Mouse (Mus musculus) thymus, adult 2 months (tissue): ENCODE data around the gene Eif5. TPM values are rescaled to one million over a fixed set of nuclear protein-coding genes. Genes with fewer than 3 reads are reported as not detected.

ENCODE experiments used
- DNase-seq: peaks from one replicate; pipeline ENCODE4 v3.0.0; 2021
- H3K27ac ChIP-seq: fragments of 200-500 bp; 2 replicates; pipeline ENCODE4 v1.5.1; 2012; ENCODE audit warnings: low read length, control low read depth; ENCODE audit not compliant: control insufficient read depth, insufficient read depth
- H3K27me3 ChIP-seq: fragments of 200-500 bp; 2 replicates; pipeline ENCODE4 v1.6.1; 2012; ENCODE audit warnings: mild to moderate bottlenecking, low read length, moderate library complexity, mixed read lengths; ENCODE audit not compliant: control insufficient read depth, insufficient read depth
- H3K36me3 ChIP-seq: fragments of 200-500 bp; 2 replicates; pipeline ENCODE4 v1.6.1; 2012; ENCODE audit warnings: mild to moderate bottlenecking, low read length, moderate library complexity; ENCODE audit not compliant: control insufficient read depth, insufficient read depth
- H3K4me1 ChIP-seq: fragments of 200-500 bp; replicated peaks from 2 replicates; pipeline ENCODE4 v1.6.1; 2012; ENCODE audit warnings: low read length; ENCODE audit not compliant: control insufficient read depth, insufficient read depth
- H3K4me3 ChIP-seq: fragments of 200-500 bp; 2 replicates; pipeline ENCODE4 v1.5.1; 2012; ENCODE audit warnings: mild to moderate bottlenecking, low read length, control low read depth, moderate library complexity; ENCODE audit not compliant: control insufficient read depth, insufficient read depth
- CTCF ChIP-seq: fragments of 200-500 bp; IDR thresholded peaks from 2 replicates; pipeline ENCODE4 v1.5.1; 2012; ENCODE audit warnings: mild to moderate bottlenecking, control low read depth, low read length, moderate library complexity, borderline replicate concordance; ENCODE audit not compliant: control insufficient read depth, poor library complexity, insufficient read depth; ENCODE audit errors: extremely low read depth
- POLR2A ChIP-seq: fragments of 200-500 bp; IDR thresholded peaks from 2 replicates; pipeline ENCODE4 v1.6.1; 2012; ENCODE audit warnings: mild to moderate bottlenecking, low read length, control low read depth, moderate library complexity; ENCODE audit not compliant: control insufficient read depth, poor library complexity, insufficient read depth; ENCODE audit errors: extremely low read depth
- WGBS: fragments of 180-500 bp; shearing (Covaris S2); methylation state at CpG from one replicate; pipeline ENCODE4 v1.1.7; 2018; 5-methylcytosine and 5-hydroxymethylcytosine counted together
- polyA plus RNA-seq: library from polyadenylated mRNA; depleted of rRNA; stranded (reverse); fragments of >200 nt; gene quantifications from 2 replicates; pipeline ENCODE4 v1.2.3, GENCODE M21; 2012

Eif5 gene
- polyA plus RNA-seq, 1 experiment, result 88.0 TPM

DNA sequence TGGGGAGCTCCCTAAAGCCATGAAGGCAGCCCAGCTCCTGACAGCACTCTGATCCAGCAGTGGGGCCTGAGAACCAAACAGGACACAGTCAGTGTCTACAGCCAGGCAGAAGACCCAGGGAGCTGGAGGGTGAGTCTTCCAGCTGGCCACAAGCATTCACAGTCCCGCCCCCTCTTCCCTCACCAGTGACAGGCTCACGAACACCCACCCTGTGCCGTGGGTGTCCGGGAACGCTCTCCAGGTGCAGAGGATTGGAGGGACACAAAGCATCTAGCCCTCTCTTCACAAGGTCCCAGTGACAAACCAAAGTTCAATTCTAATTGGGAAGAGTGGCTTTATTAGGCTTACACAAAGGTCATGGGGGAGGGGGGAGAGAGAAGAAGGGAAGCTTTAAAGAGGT lies 18.0 kb upstream of the Eif5 start:
- 95% methylated on average over 5 of the region's 5 CpGs for WGBS
- no peak for DNase-seq
- Histone ChIP-seq H3K27me3 (no peaks in the 10 kb centered on the region), H3K27ac (no peak overlapping the region), H3K4me3 (no peak overlapping the region), H3K36me3 (no peaks in the 10 kb centered on the region), H3K4me1 (0 out of 2 replicates have a peak, but pooled peaks cover under 1% of the 10 kb centered on the region)
- no peak for TF ChIP-seq CTCF
- TF ChIP-seq POLR2A, result no peak

GRCm38 (mm10) chr12:111520994-111521393 lies 16.8 kb upstream of the Eif5 start:
- TF ChIP-seq CTCF (no peak), POLR2A (no peak)
- DNase-seq, result no peak
- no peaks in the 10 kb centered on the region for H3K4me1 ChIP-seq
- no peak overlapping the region for H3K27ac ChIP-seq
- 84% methylated on average over 2 of the region's 2 CpGs for WGBS
- H3K36me3 ChIP-seq, result no peaks in the 10 kb centered on the region
- H3K27me3 ChIP-seq, result no peaks in the 10 kb centered on the region
- H3K4me3 ChIP-seq, result no peak overlapping the region

DNA sequence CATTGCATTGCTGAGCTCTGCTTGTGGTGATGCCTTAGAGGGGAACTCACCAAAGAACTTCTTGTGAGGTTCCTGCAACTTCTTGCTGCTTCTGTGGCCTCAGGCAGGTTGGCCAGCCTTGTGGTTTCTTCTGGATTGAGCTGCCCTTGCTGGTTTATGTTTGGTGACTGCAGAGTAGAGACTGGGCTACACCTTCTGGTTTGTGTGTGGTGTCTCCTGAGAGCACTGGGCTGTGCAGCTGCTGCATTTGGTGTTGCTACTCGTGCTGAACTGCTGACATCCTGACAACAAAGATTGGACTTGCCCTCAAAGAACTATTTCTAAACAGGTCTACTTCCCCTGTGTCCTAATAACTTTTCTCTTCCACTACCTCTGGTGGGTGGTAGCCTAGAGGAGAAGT lies 13.3 kb upstream of the Eif5 start:
- Histone ChIP-seq H3K36me3 (no peaks in the 10 kb centered on the region), H3K4me1 (no peaks in the 10 kb centered on the region), H3K27ac (no peak overlapping the region), H3K4me3 (no peak overlapping the region), H3K27me3 (no peaks in the 10 kb centered on the region)
- DNase-seq, result no peak
- 57% methylated on average over 1 of the region's 1 CpGs for WGBS
- TF ChIP-seq CTCF, result no peak
- TF ChIP-seq POLR2A, result no peak

- Histone ChIP-seq H3K36me3 (no peaks in the 10 kb centered on the region), H3K4me3 (no peak overlapping the region), H3K27ac (no peak overlapping the region), H3K27me3 (no peaks in the 10 kb centered on the region), H3K4me1 (no peaks in the 10 kb centered on the region)
- TF ChIP-seq POLR2A (no peak), CTCF (no peak)
- WGBS, result 84% methylated on average over 3 of the region's 3 CpGs
- DNase-seq, result no peak
Observed at GRCm38 (mm10) chr12:111524883-111525282, 12.9 kb upstream of the Eif5 start.

DNA sequence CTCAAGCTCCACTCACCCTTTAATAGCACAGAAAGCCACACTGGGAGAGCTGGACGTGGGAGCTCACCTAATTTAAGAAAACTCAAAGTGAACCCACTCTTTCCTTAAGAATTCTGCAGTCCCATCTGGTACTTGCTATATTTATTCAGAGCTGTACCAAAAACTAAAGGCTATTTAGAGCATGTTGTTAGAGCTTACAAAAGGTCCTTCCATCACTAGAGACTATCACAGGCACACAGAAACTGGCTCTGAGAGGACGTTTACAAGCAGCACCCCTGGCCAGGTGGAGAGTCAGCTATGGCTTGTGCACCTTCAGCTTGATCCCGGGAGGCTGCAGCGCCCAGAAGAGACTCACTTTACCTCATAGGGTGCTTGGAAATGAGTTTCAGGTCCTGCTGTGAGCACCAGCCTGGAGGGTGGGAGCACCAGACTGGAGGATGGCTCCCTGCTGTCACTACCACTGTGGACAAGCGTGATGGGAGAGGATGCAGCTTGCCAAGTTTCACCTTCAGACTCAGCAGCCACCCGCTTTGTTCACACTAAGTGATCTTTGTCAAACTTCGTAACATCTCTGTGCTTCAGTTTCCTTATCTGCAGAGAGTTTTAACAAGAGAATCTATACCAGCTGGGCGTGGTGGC lies 10.1 kb upstream of the Eif5 start:
- H3K4me1 ChIP-seq, result no peaks in the 10 kb centered on the region
- no peaks in the 10 kb centered on the region for H3K27me3 ChIP-seq
- H3K27ac ChIP-seq, result no peak overlapping the region
- WGBS, result 77% methylated on average over 8 of the region's 8 CpGs
- H3K4me3 ChIP-seq, result no peak overlapping the region
- no peaks in the 10 kb centered on the region for H3K36me3 ChIP-seq
- TF ChIP-seq CTCF, result no peak
- TF ChIP-seq POLR2A, result no peak
- DNase-seq, result no peak

GRCm38 (mm10) chr12:111529192-111529591 lies 8.6 kb upstream of the Eif5 start:
- Histone ChIP-seq H3K36me3 (no peaks in the 10 kb centered on the region), H3K27me3 (no peaks in the 10 kb centered on the region), H3K27ac (no peak overlapping the region), H3K4me3 (no peak overlapping the region), H3K4me1 (no peaks in the 10 kb centered on the region)
- WGBS, result 48% methylated on average over 8 of the region's 8 CpGs
- TF ChIP-seq POLR2A (no peak), CTCF (no peak)
- DNase-seq, result no peak
